Mouse (Mus musculus) left cerebral cortex, adult 2 months (tissue): ENCODE data around the gene Zfp619. TPM values are rescaled to one million over a fixed set of nuclear protein-coding genes. Genes with fewer than 3 reads are reported as not detected.

ENCODE experiments used
- DNase-seq, 2 experiments: peaks; one replicate each; pipeline ENCODE4 v3.0.0; 2021 to 2022; ENCODE audit warnings: low spot score in 2 of 2, mixed read lengths in 1 of 2; ENCODE audit errors: extremely low spot score in 1 of 2
- H3K27ac ChIP-seq: fragments of 200-600 bp; 2 replicates; pipeline ENCODE4 v1.8.1; 2022
- H3K4me3 ChIP-seq: fragments of 200-600 bp; 2 replicates; pipeline ENCODE4 v1.8.1; 2022
- CTCF ChIP-seq: fragments of 200-600 bp; IDR thresholded peaks from 2 replicates; pipeline ENCODE4 v1.8.1; 2022; ENCODE audit warnings: antibody characterized with exemption, mild to moderate bottlenecking, moderate library complexity
- intact Hi-C: fragments of 180-260 bp; cut with DNase I; formaldehyde crosslinking; loops from one replicate; pipeline ENCODE4 v1.15.1; 2025
- long read RNA-seq, 2 experiments: library from polyadenylated mRNA; stranded (forward); transcript quantifications; one replicate each; pipeline ENCODE4 v2.0.0; 2021; ENCODE audit warnings: borderline mapping rate in 2 of 2
- total RNA-seq, 2 experiments: library from RNA; stranded (reverse); gene quantifications; 2 replicates each; pipeline ENCODE4 v1.2.3; 2021

Gene Zfp619
- 1 to 10 TPM; 4.2 to 4.6 TPM for total RNA-seq
- long read RNA-seq, experiment 1, full-length matches to known transcripts = 6 of 6 reads
- long read RNA-seq, experiment 1, partial matches to known transcripts = 0 of 6 reads
- long read RNA-seq, experiment 1, other reads (novel, unspliced or antisense) = 0 of 6 reads
- long read RNA-seq, experiment 2, full-length matches to known transcripts = 3 of 4 reads
- long read RNA-seq, experiment 2, partial matches to known transcripts = 0 of 4 reads
- long read RNA-seq, experiment 2, other reads (novel, unspliced or antisense) = 1 of 4 reads

GRCm38 (mm10) chr7:39517616-39518177 lies at the start of gene Zfp619:
Zfp619 (plus strand) TSS chr7:39517766.
- intact Hi-C loops = loop anchor here (5.0 kb wide), 1 partner anchor 35 kb away; no protein-coding TSS in a partner anchor
- peak; percentile 72 for TF ChIP-seq CTCF
- Histone ChIP-seq H3K27ac (peak within 1 kb of the TSS; percentile 96), H3K4me3 (peak within 1 kb of the TSS; percentile 79)
- DNase-seq = peak; percentile 93 to 94

- no peak for DNase-seq
- intact Hi-C loops = no loop called here
- no peak for TF ChIP-seq CTCF
- no peak overlapping the region for H3K27ac ChIP-seq
- H3K4me3 ChIP-seq = no peak overlapping the region
Measured at GRCm38 (mm10) chr7:39479013-39479412, 38.6 kb upstream of the Zfp619 start.

DNA sequence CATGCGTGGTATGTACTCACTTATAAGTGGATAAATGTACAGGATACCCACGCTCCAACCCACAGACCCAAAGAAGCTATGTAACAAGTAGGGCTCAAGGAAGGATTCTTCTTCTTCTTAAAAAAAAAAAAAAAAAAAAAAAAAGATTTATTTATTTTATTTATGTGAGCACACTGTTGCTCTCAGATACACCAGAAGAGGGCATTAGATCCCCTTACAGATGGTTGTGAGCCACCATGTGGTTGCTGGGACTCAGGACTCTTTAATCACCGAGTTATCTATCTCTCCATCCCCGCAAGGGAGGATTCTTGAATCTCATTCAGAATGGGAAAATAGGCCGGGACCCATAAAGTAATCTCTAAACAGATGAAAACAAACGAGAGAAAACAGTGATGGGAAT lies 33.2 kb upstream of the Zfp619 start:
- DNase-seq = no peak
- no peak overlapping the region for H3K27ac ChIP-seq
- intact Hi-C loops = no loop called here
- no peak overlapping the region for H3K4me3 ChIP-seq
- peak; percentile 40 for TF ChIP-seq CTCF

GRCm38 (mm10) chr7:39487159-39487853 lies 30.3 kb upstream of the Zfp619 start:
- no peak overlapping the region for H3K27ac ChIP-seq
- intact Hi-C loops = no loop called here
- TF ChIP-seq CTCF = no peak
- H3K4me3 ChIP-seq = peak overlapping the region; percentile 41
- DNase-seq = peak; percentile 15 to 16

GRCm38 (mm10) chr7:39487854-39488205 lies 29.7 kb upstream of the Zfp619 start:
- TF ChIP-seq CTCF = no peak
- no peak overlapping the region for H3K27ac ChIP-seq

GRCm38 (mm10) chr7:39494646-39495045 lies 22.9 kb upstream of the Zfp619 start:
- Histone ChIP-seq H3K27ac (no peak overlapping the region), H3K4me3 (no peak overlapping the region)
- no peak for DNase-seq
- intact Hi-C loops = no loop called here
- TF ChIP-seq CTCF = no peak

More at GRCm38 (mm10) chr7:39487854-39488205, 29.7 kb upstream of the Zfp619 start:
- intact Hi-C loops = no loop called here
- no peak overlapping the region for H3K4me3 ChIP-seq
- no peak for DNase-seq

DNA sequence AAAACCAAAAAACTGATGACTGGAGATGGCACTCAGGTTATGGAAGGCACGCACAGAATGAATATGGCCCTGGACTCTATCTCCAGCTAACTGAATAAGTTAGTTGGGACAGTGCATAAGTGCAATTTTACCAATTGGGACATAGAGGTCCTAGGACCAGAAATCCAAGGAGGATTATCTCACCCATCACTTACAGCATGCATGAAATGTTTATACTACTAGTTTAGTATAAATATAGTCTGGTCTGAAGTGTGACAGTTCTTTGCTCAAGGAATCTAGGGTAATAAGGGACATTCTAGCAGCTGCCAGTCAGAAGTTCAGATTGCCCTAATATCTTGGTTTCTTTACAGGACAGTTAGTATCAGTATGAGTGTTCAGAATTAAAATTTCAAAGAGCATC lies 13.5 kb upstream of the Zfp619 start:
- Histone ChIP-seq H3K27ac (no peak overlapping the region), H3K4me3 (no peak overlapping the region)
- DNase-seq = no peak
- TF ChIP-seq CTCF = no peak
- intact Hi-C loops = loop anchor here (5.0 kb wide), 1 partner anchor 33 kb away; no protein-coding TSS in a partner anchor

DNA sequence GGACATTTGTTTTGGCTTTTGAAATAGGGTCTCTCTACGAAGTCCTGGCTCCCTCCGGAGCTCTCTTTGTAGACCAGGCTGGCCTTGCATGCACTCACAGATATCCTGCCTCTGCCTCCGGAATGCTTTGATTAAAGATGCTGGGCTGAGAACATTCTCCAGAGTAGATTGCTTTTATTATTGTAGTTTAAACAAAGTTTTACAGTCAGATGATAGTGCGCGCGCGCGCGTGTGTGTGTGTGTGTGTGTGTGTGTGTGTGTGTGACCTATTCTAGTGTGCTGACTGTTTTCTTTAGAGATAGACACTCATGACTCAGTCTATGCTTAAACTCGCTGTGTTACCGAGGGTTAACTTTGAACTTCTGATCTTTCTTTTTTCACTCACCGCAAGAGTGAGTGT lies 796 bp downstream of the Zfp619 start:
- no peak for TF ChIP-seq CTCF
- peak overlapping the region; percentile 96 for H3K27ac ChIP-seq
- peak overlapping the region; percentile 79 for H3K4me3 ChIP-seq
- intact Hi-C loops = loop anchor here (5.0 kb wide), 1 partner anchor 34 kb away; no protein-coding TSS in a partner anchor
- DNase-seq = peak; percentile 10

GRCm38 (mm10) chr7:39523703-39524424 lies 6.3 kb downstream of the Zfp619 start:
- Histone ChIP-seq H3K27ac (no peak overlapping the region), H3K4me3 (no peak overlapping the region)
- TF ChIP-seq CTCF = no peak
- intact Hi-C loops = no loop called here
- no peak for DNase-seq

DNA sequence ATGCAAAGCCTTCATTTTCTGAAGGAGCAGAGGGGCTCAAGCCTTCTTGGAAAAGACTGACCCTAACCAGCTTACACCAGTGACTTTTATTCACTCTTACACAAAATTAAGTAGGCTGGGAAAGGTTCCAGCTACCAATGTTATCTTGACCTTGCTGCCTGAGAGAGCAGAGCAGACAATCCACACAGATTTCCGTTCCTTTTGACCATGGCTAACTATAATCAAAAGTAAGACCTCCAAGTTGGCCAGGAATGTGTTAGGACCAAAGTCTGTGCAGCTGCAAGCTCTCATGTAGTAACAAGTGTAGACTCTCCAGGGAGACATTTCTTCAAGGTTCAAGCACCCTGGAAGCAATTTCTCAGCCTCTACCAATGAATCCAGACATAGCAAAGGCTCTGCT lies 25.6 kb downstream of the Zfp619 start:
- no peak overlapping the region for H3K27ac ChIP-seq
- no peak for TF ChIP-seq CTCF
- no peak for DNase-seq
- no peak overlapping the region for H3K4me3 ChIP-seq
- intact Hi-C loops = no loop called here

GRCm38 (mm10) chr7:39544242-39545111 lies 26.9 kb downstream of the Zfp619 start:
- intact Hi-C loops = no loop called here
- peak; percentile 59 for TF ChIP-seq CTCF

More at GRCm38 (mm10) chr7:39544242-39545111, 26.9 kb downstream of the Zfp619 start:
- peak overlapping the region; percentile 69 for H3K4me3 ChIP-seq
- peak; percentile 45 to 56 for DNase-seq
- peak overlapping the region; percentile 70 for H3K27ac ChIP-seq
